Mouse (Mus musculus) lung, embryonic 16.5 days (tissue): ENCODE data around the gene Ptk7. TPM values are rescaled to one million over a fixed set of nuclear protein-coding genes. Genes with fewer than 3 reads are reported as not detected.

Source experiments
- ATAC-seq: fragments of 200-750 bp; cut with Nextera tagmentation; 2 replicates; pipeline ENCODE4 v1.8.0; 2017; ENCODE audit warnings: low read depth, mild to moderate bottlenecking, moderate library complexity
- H3K27ac ChIP-seq: fragments of 300-500 bp; sonication (generic); 2 replicates; pipeline ENCODE4 v1.5.1; 2014; ENCODE audit warnings: mild to moderate bottlenecking, control low read depth, low read length
- H3K27me3 ChIP-seq: fragments of 300-500 bp; sonication (generic); 2 replicates; pipeline ENCODE4 v1.6.1; 2014; ENCODE audit warnings: low read depth, low read length, mixed read lengths; ENCODE audit not compliant: control insufficient read depth, insufficient read depth
- H3K36me3 ChIP-seq: fragments of 300-500 bp; sonication (generic); 2 replicates; pipeline ENCODE4 v1.6.1; 2014; ENCODE audit warnings: low read length; ENCODE audit not compliant: control insufficient read depth, insufficient read depth
- H3K4me1 ChIP-seq: fragments of 300-500 bp; sonication (generic); replicated peaks from 2 replicates; pipeline ENCODE4 v1.6.1; 2014; ENCODE audit warnings: low read length, mixed read lengths; ENCODE audit not compliant: control insufficient read depth, insufficient read depth
- H3K4me2 ChIP-seq: fragments of 300-500 bp; sonication (generic); 2 replicates; pipeline ENCODE4 v1.6.1; 2014; ENCODE audit warnings: low read depth, low read length, control low read depth
- H3K4me3 ChIP-seq: fragments of 300-500 bp; sonication (generic); 2 replicates; pipeline ENCODE4 v1.5.1; 2014; ENCODE audit warnings: mild to moderate bottlenecking, low read length, control low read depth
- H3K9ac ChIP-seq: fragments of 300-500 bp; sonication (generic); 2 replicates; pipeline ENCODE4 v1.6.1; 2014; ENCODE audit warnings: low read length, control low read depth
- H3K9me3 ChIP-seq: fragments of 300-500 bp; sonication (generic); 2 replicates; pipeline ENCODE4 v1.6.1; 2016; ENCODE audit warnings: low read length; ENCODE audit not compliant: control insufficient read depth
- WGBS: fragments of 180-500 bp; shearing (Covaris S2); extraction: QIAGEN DNeasy Blood & Tissue Kit; methylation state at CpG from one replicate; pipeline ENCODE4 v1.1.7; 2014; 5-methylcytosine and 5-hydroxymethylcytosine counted together
- polyA plus RNA-seq: library from polyadenylated mRNA; unstranded; fragments of >200 nt; fragmentation: Nextera tagmentation; extraction: Ambion mirVana; gene quantifications from 2 replicates; pipeline ENCODE4 v1.2.1, GENCODE M21; 2015

The Ptk7 gene
- polyA plus RNA-seq, 1 experiment from 2014 or later, result 143 TPM

- 86% methylated on average over 16 of the region's 16 CpGs for WGBS
- ATAC-seq, result no peak
- Histone ChIP-seq H3K9me3 (no peaks in the 10 kb centered on the region), H3K27me3 (no peaks in the 10 kb centered on the region), H3K4me1 (peaks cover 7% of the 10 kb centered on the region), H3K27ac (0 out of 2 replicates have a peak overlapping the region, but pooled peaks have one; percentile 15), H3K4me2 (no peak overlapping the region), H3K9ac (no peak overlapping the region), H3K36me3 (peaks cover 24% of the 10 kb centered on the region), H3K4me3 (no peak overlapping the region)
These were observed 39.5 kb downstream of the Ptk7 start for GRCm38 (mm10) chr17:46589635-46590314.

GRCm38 (mm10) chr17:46588913-46589312 is 40.4 kb downstream of the Ptk7 start:
- Histone ChIP-seq H3K9ac (no peak overlapping the region), H3K4me2 (no peak overlapping the region), H3K36me3 (peaks cover 28% of the 10 kb centered on the region), H3K27ac (no peak overlapping the region), H3K4me1 (peaks cover 7% of the 10 kb centered on the region), H3K9me3 (no peaks in the 10 kb centered on the region), H3K4me3 (no peak overlapping the region), H3K27me3 (no peaks in the 10 kb centered on the region)
- WGBS, result 92% methylated on average over 6 of the region's 6 CpGs
- no peak for ATAC-seq

- 79% methylated on average over 9 of the region's 9 CpGs for WGBS
- Histone ChIP-seq H3K27me3 (no peaks in the 10 kb centered on the region), H3K4me3 (no peak overlapping the region), H3K27ac (no peak overlapping the region), H3K4me2 (no peak overlapping the region), H3K36me3 (peaks cover 28% of the 10 kb centered on the region), H3K9me3 (no peaks in the 10 kb centered on the region), H3K9ac (no peak overlapping the region), H3K4me1 (peaks cover 7% of the 10 kb centered on the region)
- ATAC-seq, result no peak
These were observed 41.1 kb downstream of the Ptk7 start for GRCm38 (mm10) chr17:46588173-46588572.

GRCm38 (mm10) chr17:46586327-46586726 is 43.0 kb downstream of the Ptk7 start:
- WGBS, result 89% methylated on average over 8 of the region's 8 CpGs
- Histone ChIP-seq H3K9ac (no peak overlapping the region), H3K4me3 (no peak overlapping the region), H3K27me3 (no peaks in the 10 kb centered on the region), H3K36me3 (peaks cover 39% of the 10 kb centered on the region), H3K4me1 (no peaks in the 10 kb centered on the region), H3K27ac (no peak overlapping the region), H3K9me3 (no peaks in the 10 kb centered on the region), H3K4me2 (no peak overlapping the region)
- ATAC-seq, result no peak

DNA sequence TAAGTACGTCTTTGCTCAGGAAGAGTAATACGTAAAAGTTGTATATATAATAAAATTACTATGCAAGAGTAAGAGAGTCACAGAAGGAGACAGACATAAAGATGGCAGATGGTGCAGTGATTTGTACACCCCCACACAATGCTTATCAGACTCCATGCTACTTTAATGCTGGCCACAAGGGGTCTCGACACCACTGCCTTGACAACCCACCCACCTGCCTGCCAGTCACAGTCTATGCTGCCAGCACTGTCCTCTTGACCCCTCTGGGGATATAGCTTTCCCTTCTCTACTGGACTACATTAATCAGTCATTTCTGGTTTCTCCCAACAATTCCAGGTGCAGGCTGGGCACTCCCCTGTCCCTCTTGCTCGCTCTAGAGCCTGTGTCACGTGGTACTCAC is 50.7 kb downstream of the Ptk7 start:
- no peaks in the 10 kb centered on the region for H3K9me3 ChIP-seq
- H3K4me1 ChIP-seq, result no peaks in the 10 kb centered on the region
- no peak overlapping the region for H3K4me2 ChIP-seq
- H3K36me3 ChIP-seq, result peaks cover 66% of the 10 kb centered on the region
- ATAC-seq, result peak; percentile 56; the same call in 1 of the 2 replicates
- no peaks in the 10 kb centered on the region for H3K27me3 ChIP-seq
- H3K4me3 ChIP-seq, result no peak overlapping the region
- no peak overlapping the region for H3K27ac ChIP-seq
- 57% methylated on average over 5 of the region's 5 CpGs for WGBS
- no peak overlapping the region for H3K9ac ChIP-seq

DNA sequence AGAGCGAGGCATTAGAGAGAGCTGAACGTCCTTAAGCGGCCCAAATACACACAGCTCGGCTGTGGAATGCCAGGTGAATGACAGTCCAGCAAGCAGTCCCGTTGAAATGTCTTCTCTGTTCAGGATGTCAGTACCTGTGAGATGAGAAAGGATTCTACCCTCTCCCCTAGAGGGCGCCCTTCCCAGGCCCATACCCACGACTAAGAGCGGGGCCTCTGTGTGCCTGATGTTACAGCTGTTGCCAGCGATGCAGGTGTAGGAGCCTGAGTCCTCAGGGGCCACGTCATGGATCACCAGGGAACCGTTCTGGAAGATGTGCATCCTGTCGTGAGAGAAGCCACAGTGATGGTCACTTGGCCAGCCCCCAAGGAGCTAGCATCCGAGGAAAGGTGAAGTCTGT is 53.2 kb downstream of the Ptk7 start:
- H3K27ac ChIP-seq, result no peak overlapping the region
- H3K4me1 ChIP-seq, result no peaks in the 10 kb centered on the region
- H3K9ac ChIP-seq, result no peak overlapping the region
- ATAC-seq, result no peak
- WGBS, result 76% methylated on average over 13 of the region's 13 CpGs
- no peak overlapping the region for H3K4me3 ChIP-seq
- no peaks in the 10 kb centered on the region for H3K27me3 ChIP-seq
- H3K9me3 ChIP-seq, result no peaks in the 10 kb centered on the region
- H3K4me2 ChIP-seq, result no peak overlapping the region
- H3K36me3 ChIP-seq, result peaks cover 66% of the 10 kb centered on the region

DNA sequence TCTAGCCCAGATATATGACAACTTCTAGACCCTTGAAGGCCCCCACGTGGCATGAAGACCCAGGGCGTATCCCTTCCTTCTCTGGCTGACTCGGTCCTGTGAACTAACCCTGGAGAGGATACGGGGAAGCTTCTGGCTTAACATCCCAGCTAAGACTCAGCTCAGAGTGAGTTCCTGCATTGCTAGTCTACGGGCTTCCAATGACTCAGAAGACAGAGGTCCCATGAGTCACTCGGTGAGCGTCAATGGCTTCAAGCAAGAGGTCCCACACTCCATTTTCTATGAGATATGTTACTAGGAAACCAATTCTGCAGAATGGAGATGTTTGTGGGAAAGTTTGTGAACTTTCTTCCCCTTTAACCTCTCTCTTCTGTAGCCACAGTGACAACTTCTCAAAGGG is 54.8 kb downstream of the Ptk7 start:
- Histone ChIP-seq H3K9me3 (no peaks in the 10 kb centered on the region), H3K4me3 (no peak overlapping the region), H3K27me3 (no peaks in the 10 kb centered on the region), H3K36me3 (peaks cover 50% of the 10 kb centered on the region), H3K4me1 (no peaks in the 10 kb centered on the region), H3K9ac (no peak overlapping the region), H3K4me2 (no peak overlapping the region), H3K27ac (no peak overlapping the region)
- 91% methylated on average over 7 of the region's 7 CpGs for WGBS
- ATAC-seq, result no peak

- H3K4me3 ChIP-seq, result no peak overlapping the region
- peak overlapping the region; percentile 60 for H3K27ac ChIP-seq
- H3K27me3 ChIP-seq, result no peaks in the 10 kb centered on the region
- no peak overlapping the region for H3K9ac ChIP-seq
- ATAC-seq, result peak; percentile 29; the same call in 1 of the 2 replicates
- H3K9me3 ChIP-seq, result no peaks in the 10 kb centered on the region
- no peak overlapping the region for H3K4me2 ChIP-seq
- H3K36me3 ChIP-seq, result peaks cover 60% of the 10 kb centered on the region
- WGBS, result 75% methylated on average over 11 of the region's 11 CpGs
- H3K4me1 ChIP-seq, result no peaks in the 10 kb centered on the region
These were observed 58.3 kb downstream of the Ptk7 start for GRCm38 (mm10) chr17:46571005-46571404.

- H3K9ac ChIP-seq, result no peak overlapping the region
- H3K27ac ChIP-seq, result no peak overlapping the region
- H3K36me3 ChIP-seq, result peaks cover 6% of the 10 kb centered on the region
- no peak overlapping the region for H3K4me2 ChIP-seq
- H3K9me3 ChIP-seq, result no peaks in the 10 kb centered on the region
- peaks cover 16% of the 10 kb centered on the region for H3K4me1 ChIP-seq
- 91% methylated on average over 6 of the region's 6 CpGs for WGBS
- H3K27me3 ChIP-seq, result no peaks in the 10 kb centered on the region
- no peak for ATAC-seq
- H3K4me3 ChIP-seq, result no peak overlapping the region
These were observed 70.2 kb downstream of the Ptk7 start for GRCm38 (mm10) chr17:46559146-46559545.
